Mouse (Mus musculus) neutrophil, adult 5-6 weeks (primary cell): Measurements from ENCODE around the gene Nr4a1. TPM values are rescaled to one million over a fixed set of nuclear protein-coding genes. Genes with fewer than 3 reads are reported as not detected.

ENCODE experiments used
- ATAC-seq: fragments of 151-379, 151-347 bp; 2 replicates; pipeline ENCODE4 v1.8.0; 2017; ENCODE audit warnings: mild to moderate bottlenecking, moderate TSS enrichment; ENCODE audit not compliant: insufficient number of reproducible peaks, poor library complexity, low FRiP score, severe bottlenecking; ENCODE audit errors: extremely low read depth
- total RNA-seq: library from RNA; stranded (forward); fragments of 200-1000 nt; gene quantifications from 2 replicates; pipeline ENCODE4 v1.2.3, GENCODE M21; 2017

Nr4a1 gene
- total RNA-seq, 1 experiment from 2014 or later: 185 TPM

DNA sequence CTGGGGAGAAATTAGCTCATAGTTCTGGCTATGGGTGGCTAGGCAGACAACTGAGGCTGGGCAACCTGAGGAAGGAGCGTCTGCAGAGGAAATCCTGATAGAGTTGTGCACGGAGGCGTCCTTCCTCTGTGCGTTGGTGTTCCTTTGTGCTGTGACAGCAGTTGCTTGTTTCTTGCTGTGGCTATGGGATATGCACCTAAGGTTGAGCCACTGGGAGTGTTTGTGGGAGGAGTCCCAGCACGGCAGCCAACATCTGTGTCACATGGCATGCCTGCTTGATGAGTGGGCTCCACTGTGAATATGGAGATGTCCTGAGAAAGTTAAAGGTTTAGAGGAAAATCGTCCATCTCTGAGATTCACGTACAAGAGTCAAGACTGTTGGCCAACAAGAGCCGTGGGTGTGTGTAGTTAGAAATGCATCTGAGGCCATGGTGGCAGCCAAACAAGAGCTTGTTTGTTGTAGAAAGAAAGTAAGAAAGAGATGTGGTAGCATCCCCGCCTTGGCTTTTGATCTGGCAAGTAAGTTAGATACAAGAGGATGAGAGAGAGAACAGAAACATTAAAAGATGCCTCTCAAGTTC lies 3.8 kb upstream of the Nr4a1 start:
- ATAC-seq: no peak

DNA sequence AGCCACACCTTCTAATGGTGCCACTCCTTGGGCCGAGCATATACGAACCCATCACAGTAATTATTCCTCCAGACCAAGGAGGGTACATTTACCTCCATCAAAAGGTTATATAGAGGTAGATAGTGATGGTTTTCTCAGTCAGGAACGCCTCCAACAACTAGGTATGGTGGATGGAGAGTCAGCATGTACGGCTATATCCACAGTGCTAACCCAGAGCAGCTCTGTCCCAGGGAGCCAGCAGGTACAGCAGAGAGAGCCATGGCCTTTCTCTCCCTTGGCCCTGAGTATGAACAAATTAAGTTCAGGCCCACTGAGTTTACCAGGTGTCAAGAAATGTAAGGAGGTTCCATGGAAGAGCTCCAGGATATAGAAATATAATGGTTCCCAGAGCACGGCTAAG lies 2.1 kb upstream of the Nr4a1 start:
- no peak for ATAC-seq

DNA sequence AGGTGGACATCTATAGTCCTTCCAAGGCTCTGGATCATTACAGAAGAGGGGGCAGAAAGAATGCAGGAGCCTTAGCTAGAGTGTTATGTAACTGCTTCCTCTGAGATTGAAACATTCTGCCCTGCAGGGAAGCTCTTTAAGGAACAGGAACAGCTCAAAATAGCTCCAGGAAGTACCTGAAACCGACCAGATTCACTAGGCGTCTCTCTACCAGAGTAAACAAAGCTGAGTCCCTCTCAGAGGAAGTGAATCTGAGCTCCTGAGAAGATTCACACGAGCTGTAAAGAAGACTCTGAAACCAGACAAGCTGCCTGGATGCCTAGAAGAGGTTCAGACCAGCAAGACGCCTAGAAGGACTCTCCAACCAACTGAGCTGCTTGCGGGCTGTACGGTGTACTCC lies 1.5 kb upstream of the Nr4a1 start:
- peak; percentile 31 for ATAC-seq

DNA sequence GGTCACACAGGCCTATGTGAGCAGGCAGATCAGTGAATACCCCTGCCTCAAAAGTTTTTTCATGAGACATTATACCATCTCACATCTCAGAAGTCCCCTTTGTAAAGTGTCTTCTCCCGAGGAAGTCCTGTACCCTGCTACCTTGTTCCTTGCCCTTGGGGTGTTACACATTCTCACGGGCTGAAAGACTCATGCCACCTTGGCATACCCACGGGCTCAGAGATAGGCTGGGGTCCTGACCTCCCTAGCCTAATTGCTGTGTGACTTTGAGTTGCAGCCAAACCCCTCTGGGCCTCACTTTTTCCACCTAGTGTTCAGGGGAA lies 545 bp upstream of the Nr4a1 start:
- no peak for ATAC-seq

DNA sequence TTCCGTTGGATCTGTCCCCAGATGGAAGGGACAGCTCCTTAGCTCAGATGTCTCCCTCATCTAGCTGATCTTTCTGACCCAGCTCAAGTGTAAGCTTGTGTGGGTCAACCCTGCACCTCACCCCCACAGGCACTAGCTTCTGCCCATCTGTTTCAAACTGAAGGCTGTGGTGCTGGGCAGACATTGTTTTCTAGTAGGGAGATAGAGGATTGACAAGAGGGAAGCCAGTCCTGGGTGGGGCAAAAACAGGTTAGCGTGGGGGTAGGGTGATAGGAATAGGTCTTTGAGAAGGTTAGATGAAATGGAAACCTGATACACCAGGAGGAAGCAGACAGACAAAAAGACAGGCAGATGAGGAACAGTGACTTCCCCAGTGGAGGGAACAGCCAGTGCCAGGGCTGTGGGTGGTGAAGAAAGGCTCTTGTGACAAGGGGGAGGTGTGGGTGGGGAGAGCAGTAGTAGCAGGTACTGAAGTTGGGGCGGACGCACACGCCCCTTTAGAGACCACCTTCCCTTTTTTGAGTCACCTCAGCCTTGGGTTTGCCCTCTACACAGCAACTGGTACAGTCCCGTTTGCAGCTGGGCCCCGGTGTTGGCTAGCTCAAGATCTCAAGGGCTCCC lies 1.9 kb downstream of the Nr4a1 start:
- ATAC-seq: peak; percentile 18

DNA sequence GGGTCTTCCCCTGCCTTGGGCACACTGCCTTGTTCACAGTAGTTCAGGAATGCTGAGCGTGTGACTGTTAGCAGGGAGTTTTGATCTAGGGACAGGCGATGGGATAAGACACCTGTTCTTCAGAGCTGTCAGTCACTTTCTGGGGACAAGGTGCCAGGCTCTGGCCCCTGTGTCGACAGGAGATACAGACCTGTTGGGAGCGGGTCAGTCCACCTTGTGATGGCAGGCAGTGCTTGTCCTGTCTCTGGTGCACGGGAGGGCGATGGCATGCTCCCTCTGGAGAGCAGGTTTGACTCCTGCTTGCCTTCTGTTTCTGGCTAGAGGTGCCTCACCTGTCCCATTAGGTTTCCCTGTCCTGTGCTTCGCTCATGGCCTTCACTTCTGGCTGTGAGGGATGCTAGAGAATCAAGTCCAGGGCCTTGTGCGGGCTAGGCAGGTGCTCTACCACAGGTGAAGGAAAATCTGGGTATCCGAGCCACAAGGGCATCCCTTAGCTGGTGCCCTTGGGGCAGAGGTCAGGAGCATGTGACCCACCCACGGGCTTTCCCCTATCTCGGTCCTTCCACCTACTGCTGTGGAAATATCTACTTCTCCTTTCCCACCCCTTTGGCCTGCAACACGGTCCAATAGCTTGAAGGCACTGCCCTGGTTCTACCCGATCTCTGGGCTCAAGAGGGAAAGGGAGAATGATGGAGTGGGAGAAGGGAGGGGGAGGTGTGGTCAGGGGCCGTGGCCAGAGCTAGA lies 2.6 kb downstream of the Nr4a1 start:
- ATAC-seq: no peak

DNA sequence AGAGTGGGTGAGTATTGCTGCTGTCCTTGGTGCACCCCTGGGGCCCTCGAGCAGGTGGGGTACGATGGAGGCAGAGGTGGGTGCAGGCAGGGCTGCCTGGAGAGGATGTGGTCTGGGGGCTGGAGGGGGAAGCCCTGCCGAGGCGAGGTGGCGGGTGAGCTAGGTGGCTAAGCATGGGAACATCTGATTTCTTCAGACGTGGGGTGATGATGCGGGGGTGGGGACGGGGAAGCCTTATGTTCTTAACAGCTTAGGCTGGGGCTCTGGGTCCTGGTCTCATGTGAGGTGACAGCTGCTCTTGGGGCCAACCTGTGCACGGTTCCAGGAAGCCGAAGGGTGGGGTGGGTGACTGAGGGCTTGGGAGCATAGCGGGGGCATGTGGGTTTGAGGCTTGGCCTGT lies 4.4 kb downstream of the Nr4a1 start:
- peak; percentile 40 for ATAC-seq

DNA sequence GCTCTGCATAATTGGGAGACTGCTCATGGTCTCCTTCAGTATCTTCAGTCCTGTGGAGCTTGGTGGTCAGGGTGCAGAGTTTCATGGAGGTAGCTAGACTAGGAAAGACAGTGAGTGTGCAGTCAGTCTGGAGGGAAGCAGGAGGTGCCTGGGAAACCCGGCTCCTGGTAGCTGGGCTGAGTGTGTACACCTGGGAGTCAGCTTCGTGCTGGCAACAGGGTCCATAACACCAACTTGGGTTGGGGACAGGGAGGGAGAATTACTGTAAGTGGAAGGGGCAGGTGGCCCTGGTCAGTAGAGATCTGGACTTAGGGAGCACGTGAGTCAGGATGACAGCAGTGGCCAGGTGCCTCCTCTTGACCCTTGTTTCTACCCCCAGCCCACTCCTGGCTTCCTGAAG lies 5.9 kb downstream of the Nr4a1 start:
- ATAC-seq: no peak

DNA sequence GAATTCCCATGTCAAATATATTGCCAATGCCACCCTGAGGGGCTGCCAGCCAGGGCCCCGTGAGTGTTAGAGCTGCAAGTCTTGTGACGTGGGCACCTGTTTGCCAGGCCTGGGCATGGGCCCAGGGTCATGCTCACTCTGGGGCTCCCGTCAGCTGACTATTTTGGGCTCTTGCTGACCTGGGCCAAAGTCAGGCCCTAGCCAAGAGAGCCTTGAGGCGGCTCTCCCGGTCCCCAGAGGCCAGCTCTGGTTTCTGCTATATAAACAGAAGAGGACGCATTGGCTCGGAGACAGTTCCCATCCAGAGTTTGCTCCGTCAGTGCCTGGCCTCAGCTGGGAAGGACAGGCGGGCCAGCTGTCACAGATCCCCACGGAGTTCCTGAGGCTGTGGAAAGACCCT lies 6.3 kb downstream of the Nr4a1 start:
- ATAC-seq: no peak

DNA sequence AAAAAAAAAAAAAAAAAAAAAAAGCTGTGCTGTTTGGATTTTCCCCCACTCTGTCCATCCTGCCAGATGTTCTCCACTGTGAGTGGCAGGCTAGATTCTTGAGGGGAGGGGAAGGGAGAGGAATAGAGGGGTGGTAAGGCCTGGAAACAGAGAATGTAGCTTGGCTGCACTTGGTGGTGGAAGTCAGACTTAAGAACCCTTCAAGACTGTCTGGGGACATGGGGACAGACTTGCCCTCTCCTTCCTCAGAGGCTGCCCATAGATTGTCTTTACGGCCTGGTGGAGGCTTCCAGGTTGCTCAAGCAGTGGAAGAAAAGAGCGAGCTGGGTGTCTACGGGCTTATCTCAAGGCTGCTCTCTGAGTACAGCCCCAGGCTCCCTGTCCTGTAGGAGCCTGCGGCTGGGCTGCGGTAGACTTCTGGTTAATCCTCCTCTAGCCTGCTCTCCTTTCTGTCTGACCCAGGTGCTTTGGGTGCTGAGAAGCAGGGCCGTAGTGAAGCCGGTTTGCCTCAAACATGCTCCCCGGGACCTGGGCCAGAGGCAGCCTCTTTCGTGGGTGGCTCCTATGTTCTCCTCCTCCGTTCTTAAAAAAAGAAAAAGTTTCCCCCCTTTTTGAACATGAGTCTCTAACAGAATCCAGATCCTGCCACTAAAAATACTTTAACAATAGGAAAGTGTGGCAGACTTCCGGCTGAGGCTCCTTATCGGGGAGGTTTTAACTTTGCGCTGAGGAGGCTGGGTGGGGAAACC lies 7.0 kb downstream of the Nr4a1 start:
- no peak for ATAC-seq

DNA sequence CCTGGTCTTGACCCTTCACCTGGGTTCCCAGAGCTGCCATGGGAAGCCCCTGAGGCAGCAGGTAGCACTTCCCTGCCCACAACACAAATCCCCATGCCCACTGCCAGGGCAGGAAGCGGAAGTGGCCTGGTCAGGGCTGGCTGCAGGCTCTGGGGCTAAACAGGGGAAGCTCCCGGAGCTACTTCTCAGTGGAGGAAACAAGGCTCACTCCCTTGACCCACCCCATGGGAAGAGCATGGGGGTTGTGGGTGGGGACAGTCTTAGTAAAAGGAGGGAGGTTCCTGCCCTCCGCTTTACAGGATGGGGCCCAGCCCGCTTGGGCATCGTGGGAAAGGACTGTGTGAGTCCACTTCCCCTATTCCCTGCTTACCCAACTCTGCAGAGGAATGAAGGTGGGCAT lies 8.4 kb downstream of the Nr4a1 start:
- ATAC-seq: peak; percentile 54

DNA sequence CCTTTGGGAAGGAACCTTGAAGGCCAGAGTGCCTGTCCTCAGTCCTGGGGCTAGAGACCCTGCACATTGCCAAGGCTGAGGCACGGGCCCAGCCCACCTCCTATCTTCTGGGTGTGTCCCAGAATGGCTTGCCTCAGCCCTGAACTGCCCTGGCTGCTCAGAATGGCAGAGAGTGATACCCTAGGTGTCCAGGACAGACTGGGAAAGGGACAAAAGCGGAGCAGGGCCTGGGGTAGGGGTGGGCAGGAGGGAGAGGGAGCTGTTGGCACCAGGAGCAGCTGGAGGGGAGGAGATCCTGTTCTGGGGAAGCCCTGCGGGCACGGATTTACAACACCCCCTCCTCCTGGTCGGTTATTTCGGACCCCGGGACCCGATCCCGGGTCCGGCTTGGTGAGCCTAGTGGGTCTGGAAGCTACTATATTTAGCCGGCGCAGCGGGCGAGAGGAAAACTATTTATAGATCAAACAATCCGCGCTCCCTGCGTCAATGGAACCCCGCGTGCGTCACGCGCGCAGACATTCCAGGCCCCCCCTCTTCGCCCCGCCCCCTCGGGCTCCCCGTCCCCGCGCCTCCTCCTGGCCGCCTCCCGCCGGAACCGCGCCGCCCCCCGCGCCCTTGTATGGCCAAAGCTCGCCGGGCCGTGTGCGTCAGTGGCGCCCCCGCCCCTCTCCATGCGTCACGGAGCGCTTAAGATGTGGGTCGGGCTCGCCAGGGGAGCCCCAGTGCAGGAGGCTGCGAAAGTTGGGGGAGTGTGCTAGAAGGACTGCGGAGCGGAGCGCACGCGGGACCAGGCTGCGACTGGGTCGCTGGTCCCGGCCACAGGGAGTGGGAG lies 12.3 kb downstream of the Nr4a1 start:
- ATAC-seq: peak; percentile 75

DNA sequence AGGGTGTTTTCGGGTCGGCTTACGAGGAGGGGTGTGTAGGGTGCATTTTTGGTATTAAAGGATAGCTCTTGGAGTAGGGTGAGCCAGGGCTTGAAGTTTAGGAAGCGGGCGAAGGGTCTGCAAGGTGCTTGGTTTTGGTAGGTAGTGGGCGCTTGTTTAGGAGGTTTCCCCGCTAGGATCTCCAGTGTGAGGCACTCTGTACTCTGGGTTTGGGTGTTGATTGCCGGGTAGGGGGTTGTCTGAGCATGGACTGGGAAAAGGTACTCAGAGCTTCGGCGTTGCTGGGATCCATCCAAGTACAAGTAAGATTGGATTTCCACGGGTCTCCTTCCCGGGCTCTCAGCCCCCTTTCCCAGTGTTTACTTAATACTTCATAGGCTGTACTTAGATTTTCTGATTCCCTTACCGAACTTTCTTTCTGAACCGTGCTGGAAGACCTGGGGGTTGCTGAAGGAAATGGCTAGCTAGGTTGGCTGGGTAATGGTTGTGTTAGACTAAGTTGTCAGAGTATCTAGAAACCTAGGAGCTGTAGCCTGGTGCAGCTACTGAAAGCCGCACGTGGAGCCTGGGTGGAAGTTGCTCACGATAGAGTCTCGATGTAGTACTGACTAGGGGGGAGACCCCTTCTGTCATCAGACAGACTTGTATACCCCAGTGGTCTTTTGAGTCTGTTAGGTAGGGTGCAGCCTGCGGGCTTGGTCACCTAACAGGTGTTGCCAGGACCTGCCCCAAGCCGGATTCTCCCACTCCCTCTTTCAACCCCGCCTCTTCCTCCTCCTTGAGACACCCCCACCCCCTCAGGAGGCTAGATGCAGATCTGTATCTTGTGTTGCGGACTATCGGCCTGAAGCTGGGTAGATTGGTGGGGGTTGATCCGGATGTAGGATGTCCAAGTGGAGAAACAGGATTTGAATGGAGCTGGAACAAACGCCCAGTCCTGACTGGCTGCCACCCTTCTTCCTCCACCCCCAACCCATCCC lies 13.3 kb downstream of the Nr4a1 start:
- ATAC-seq: no peak

DNA sequence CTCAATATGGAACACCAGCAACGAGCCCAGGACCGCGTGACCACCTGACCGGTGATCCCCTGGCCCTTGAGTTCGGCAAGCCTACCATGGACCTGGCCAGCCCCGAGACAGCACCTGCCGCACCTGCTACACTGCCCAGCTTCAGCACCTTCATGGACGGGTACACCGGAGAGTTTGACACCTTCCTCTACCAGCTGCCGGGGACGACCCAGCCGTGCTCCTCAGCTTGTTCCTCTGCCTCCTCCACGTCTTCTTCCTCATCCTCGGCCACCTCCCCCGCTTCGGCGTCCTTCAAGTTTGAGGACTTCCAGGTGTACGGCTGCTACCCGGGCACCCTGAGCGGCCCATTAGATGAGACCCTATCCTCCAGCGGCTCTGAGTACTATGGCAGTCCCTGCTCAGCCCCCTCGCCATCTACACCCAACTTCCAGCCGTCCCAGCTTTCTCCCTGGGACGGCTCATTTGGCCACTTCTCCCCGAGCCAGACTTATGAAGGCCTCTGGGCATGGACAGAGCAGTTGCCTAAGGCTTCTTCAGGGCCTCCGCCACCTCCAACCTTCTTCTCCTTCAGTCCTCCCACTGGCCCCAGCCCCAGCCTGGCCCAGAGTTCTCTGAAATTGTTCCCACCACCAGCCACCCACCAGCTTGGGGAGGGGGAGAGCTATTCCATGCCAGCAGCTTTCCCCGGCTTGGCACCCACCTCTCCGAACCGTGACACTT lies 16.2 kb downstream of the Nr4a1 start:
- no peak for ATAC-seq

DNA sequence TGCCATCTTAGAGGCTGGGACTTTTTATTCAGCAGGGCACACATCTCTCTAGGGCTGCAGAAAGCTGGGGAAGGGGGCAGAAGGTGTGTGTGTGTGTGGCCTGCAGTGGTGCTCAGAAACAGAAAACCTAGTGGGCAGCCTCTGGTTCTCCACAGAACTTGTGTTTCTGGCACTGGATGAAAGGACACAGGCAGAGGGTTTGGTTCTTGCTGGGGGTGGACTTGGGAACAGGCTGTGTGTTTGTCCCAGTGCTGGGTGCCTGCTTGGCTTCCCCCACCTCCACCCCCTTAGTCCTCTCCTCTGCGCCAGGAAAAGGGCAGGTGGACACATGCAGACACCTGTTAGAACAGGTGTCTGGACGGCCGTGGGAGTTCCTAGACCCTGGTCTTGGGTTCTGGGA lies 17.0 kb downstream of the Nr4a1 start:
- ATAC-seq: no peak

DNA sequence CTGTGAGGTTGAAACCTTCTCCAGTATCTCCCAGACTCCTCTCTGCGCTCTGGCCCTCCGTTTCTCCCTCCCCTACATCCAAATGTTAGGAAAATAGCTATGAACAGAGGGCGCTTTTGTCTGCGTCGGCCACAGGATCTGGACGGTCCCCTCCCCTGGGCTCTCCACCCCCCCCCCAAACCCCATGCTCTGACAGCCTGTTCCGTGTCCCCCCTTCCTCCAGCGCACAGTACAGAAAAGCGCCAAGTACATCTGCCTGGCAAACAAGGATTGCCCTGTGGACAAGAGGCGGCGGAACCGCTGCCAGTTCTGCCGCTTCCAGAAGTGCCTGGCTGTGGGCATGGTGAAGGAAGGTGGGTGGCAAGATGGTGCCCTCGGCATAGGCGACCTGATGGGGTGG lies 17.4 kb downstream of the Nr4a1 start:
- no peak for ATAC-seq

DNA sequence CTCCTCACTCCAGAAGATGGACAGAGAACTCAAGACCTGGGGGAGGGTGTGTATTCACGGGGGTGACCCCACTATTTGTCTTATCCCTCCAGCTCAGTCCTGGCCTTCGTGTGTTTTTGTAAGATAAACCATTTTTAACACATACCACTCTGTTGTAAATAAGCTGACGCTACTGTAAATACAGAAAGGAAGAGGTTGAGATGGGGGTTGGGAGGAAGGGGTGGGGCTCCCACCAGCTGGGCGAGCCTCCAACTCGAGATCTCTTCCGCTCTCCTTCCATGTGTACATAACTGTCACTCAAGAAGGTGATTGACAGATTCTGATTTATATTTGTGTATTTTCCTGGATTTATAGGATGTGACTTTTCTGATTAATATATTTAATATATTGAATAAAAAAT lies 20.3 kb downstream of the Nr4a1 start:
- no peak for ATAC-seq
